Mouse (Mus musculus): ENCODE results near the gene Csrp1. TPM values are rescaled to one million over a fixed set of nuclear protein-coding genes. Genes with fewer than 3 reads are reported as not detected.

Gene Csrp1
- polyA plus RNA-seq, 1 experiment from 2014 or later: 285 TPM

DNA sequence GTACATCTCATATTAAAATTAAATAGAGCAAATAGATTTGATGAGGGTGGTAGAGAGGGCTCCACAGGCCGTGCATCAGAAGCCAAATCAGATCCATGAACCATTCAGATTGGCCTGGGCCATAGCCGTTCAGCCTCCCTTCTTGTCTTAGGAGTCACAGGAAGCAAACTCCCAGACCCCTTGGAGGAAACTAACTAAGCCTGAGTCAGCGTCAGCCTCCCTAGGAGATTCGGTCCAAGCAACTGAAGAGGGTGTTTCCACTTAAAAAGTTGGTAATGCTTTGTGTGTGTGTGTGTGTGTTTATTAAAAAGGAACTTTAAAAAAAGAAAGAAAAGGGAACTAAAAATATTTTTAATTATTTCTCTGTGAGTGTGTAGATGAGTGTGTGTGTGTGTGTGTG lies 35.0 kb upstream of the Csrp1 start:
- ATAC-seq: no peak
- Histone ChIP-seq H3K9me3 (ENCODE audit: control insufficient read depth) (no peaks in the 10 kb centered on the region), H3K9ac (ENCODE audit: low read depth, low read length) (no peak overlapping the region), H3K4me3 (ENCODE audit: low read depth, low read length) (no peak overlapping the region), H3K4me1 (replicated peaks; ENCODE audit: control insufficient read depth, insufficient read depth, low read length) (no peaks in the 10 kb centered on the region), H3K4me2 (replicated peaks; ENCODE audit: low read depth) (no peak overlapping the region), H3K36me3 (ENCODE audit: control insufficient read depth, insufficient read depth) (no peaks in the 10 kb centered on the region), H3K27ac (ENCODE audit: low read depth, low read length) (no peak overlapping the region), H3K27me3 (replicated peaks; ENCODE audit: control insufficient read depth, insufficient read depth, low read length) (no peaks in the 10 kb centered on the region; the same call in 1 of the 2 replicates)
- no peak for TF ChIP-seq CTCF (IDR thresholded peaks at IDR 0.05; ENCODE audit: low read depth)
- WGBS: 64% methylated on average over 4 of the region's 4 CpGs

DNA sequence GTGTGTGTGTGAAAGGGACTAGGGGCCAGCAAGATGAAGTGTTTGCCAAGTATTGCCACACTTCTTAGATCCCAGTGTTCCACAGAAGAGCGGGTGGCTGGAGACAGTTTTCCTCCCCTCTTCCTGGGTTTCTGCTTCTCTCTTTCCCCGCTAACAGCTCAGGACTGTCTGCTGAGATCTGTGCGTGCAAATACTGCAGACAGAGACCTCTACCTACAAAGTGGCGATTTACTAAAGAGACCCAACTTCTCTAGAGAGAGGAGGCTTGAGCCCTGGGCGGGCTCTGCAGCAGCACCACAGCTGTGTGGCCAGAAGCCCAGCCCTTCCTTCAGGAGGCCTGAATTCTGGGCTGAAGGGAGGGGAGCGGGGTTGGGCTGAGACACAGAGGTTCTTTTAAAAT lies 34.5 kb upstream of the Csrp1 start:
- no peak overlapping the region for H3K9ac ChIP-seq (ENCODE audit: low read depth, low read length)
- H3K9me3 ChIP-seq (ENCODE audit: control insufficient read depth): no peaks in the 10 kb centered on the region
- no peaks in the 10 kb centered on the region for H3K4me1 ChIP-seq (replicated peaks; ENCODE audit: control insufficient read depth, insufficient read depth, low read length)
- no peaks in the 10 kb centered on the region; the same call in 1 of the 2 replicates for H3K27me3 ChIP-seq (replicated peaks; ENCODE audit: control insufficient read depth, insufficient read depth, low read length)
- no peak overlapping the region for H3K4me3 ChIP-seq (ENCODE audit: low read depth, low read length)
- WGBS: 66% methylated on average over 6 of the region's 6 CpGs
- H3K4me2 ChIP-seq (replicated peaks; ENCODE audit: low read depth): 0 out of 2 replicates have a peak overlapping the region, but pooled peaks have one; percentile 88
- TF ChIP-seq CTCF (IDR thresholded peaks at IDR 0.05; ENCODE audit: low read depth): no peak
- H3K27ac ChIP-seq (ENCODE audit: low read depth, low read length): no peak overlapping the region
- ATAC-seq: no peak
- H3K36me3 ChIP-seq (ENCODE audit: control insufficient read depth, insufficient read depth): no peaks in the 10 kb centered on the region

GRCm38 (mm10) chr1:135686792-135687510 lies 32.9 kb upstream of the Csrp1 start:
- peak overlapping the region; percentile 65 for H3K4me3 ChIP-seq (ENCODE audit: low read depth, low read length)
- H3K9ac ChIP-seq (ENCODE audit: low read depth, low read length): peak overlapping the region; percentile 60; the same call in 1 of the 2 replicates
- no peaks in the 10 kb centered on the region for H3K4me1 ChIP-seq (replicated peaks; ENCODE audit: control insufficient read depth, insufficient read depth, low read length)
- 0 out of 2 replicates have a peak, but pooled peaks have one; percentile 18 for TF ChIP-seq CTCF (IDR thresholded peaks at IDR 0.05; ENCODE audit: low read depth)
- peak overlapping the region; percentile 88 for H3K4me2 ChIP-seq (replicated peaks; ENCODE audit: low read depth)
- under 1% methylated on average over 19 of the region's 19 CpGs for WGBS
- no peaks in the 10 kb centered on the region for H3K9me3 ChIP-seq (ENCODE audit: control insufficient read depth)
- ATAC-seq: no peak
- H3K36me3 ChIP-seq (ENCODE audit: control insufficient read depth, insufficient read depth): no peaks in the 10 kb centered on the region
- peak overlapping the region; percentile 67; the same call in 1 of the 2 replicates for H3K27ac ChIP-seq (ENCODE audit: low read depth, low read length)
- no peaks in the 10 kb centered on the region; the same call in 1 of the 2 replicates for H3K27me3 ChIP-seq (replicated peaks; ENCODE audit: control insufficient read depth, insufficient read depth, low read length)

- no peaks in the 10 kb centered on the region for H3K9me3 ChIP-seq (ENCODE audit: control insufficient read depth)
- ATAC-seq: peak; percentile 58
Observed at GRCm38 (mm10) chr1:135687771-135688492, 31.9 kb upstream of the Csrp1 start.

GRCm38 (mm10) chr1:135688686-135689085 lies 31.2 kb upstream of the Csrp1 start:
- no peak for ATAC-seq
- no peak for TF ChIP-seq CTCF (IDR thresholded peaks at IDR 0.05; ENCODE audit: low read depth)
- 0 out of 2 replicates have a peak overlapping the region, but pooled peaks have one; percentile 60 for H3K9ac ChIP-seq (ENCODE audit: low read depth, low read length)
- peak overlapping the region; percentile 88 for H3K4me2 ChIP-seq (replicated peaks; ENCODE audit: low read depth)
- H3K4me3 ChIP-seq (ENCODE audit: low read depth, low read length): peak overlapping the region; percentile 65
- H3K27me3 ChIP-seq (replicated peaks; ENCODE audit: control insufficient read depth, insufficient read depth, low read length): no peaks in the 10 kb centered on the region; the same call in 1 of the 2 replicates
- H3K4me1 ChIP-seq (replicated peaks; ENCODE audit: control insufficient read depth, insufficient read depth, low read length): no peaks in the 10 kb centered on the region
- H3K36me3 ChIP-seq (ENCODE audit: control insufficient read depth, insufficient read depth): no peaks in the 10 kb centered on the region
- H3K27ac ChIP-seq (ENCODE audit: low read depth, low read length): no peak overlapping the region
- H3K9me3 ChIP-seq (ENCODE audit: control insufficient read depth): no peaks in the 10 kb centered on the region
- 35% methylated on average over 6 of the region's 6 CpGs for WGBS

More at GRCm38 (mm10) chr1:135687771-135688492, 31.9 kb upstream of the Csrp1 start:
- no peaks in the 10 kb centered on the region for H3K4me1 ChIP-seq (replicated peaks; ENCODE audit: control insufficient read depth, insufficient read depth, low read length)
- H3K4me2 ChIP-seq (replicated peaks; ENCODE audit: low read depth): peak overlapping the region; percentile 88
- H3K27ac ChIP-seq (ENCODE audit: low read depth, low read length): peak overlapping the region; percentile 67
- TF ChIP-seq CTCF (IDR thresholded peaks at IDR 0.05; ENCODE audit: low read depth): 0 out of 2 replicates have a peak, but pooled peaks have one; percentile 0
- H3K27me3 ChIP-seq (replicated peaks; ENCODE audit: control insufficient read depth, insufficient read depth, low read length): no peaks in the 10 kb centered on the region; the same call in 1 of the 2 replicates
- peak overlapping the region; percentile 65 for H3K4me3 ChIP-seq (ENCODE audit: low read depth, low read length)
- no peaks in the 10 kb centered on the region for H3K36me3 ChIP-seq (ENCODE audit: control insufficient read depth, insufficient read depth)
- WGBS: under 1% methylated on average over 78 of the region's 81 CpGs
- peak overlapping the region; percentile 60 for H3K9ac ChIP-seq (ENCODE audit: low read depth, low read length)

Data from intestine, postnatal 0 days (tissue).